In the genomic region with DNA sequence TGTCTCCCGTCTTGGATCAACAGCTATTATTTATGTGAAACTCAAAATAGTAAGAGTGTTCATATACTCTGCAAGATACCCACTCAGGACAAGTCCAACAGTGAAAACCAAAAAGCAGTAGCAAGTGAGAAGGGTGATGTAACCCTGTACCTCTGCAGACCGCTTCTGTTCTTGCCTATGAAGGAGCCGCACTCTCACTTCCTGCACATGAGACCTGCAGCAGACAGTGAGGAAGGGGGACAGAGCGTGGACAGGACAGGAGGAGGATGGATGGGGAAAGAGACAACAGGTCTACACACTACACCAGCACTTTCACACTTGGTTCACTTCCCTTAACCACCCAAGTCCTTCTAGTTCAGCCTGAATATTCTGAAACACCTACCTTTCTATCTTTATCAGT, we compare ENCODE assay signal across 31 mouse cellular contexts.
"Had no signal": no experiment of that assay in that cellular context is flagged by ENCODE, and none has a peak within 500 bp of the region (broad histone marks: within the 10 kb centered on the region; RNA-seq: fewer than 3 reads in every experiment).

No protein-coding gene starts in this region.

- H3K4me1 ChIP-seq: limb, embryonic 10.5 days; limb, embryonic 12.5 days; limb, embryonic 13.5 days; limb, embryonic 15.5 days; liver, embryonic 12.5 days; lung, embryonic 15.5 days; midbrain, embryonic 12.5 days; midbrain, embryonic 13.5 days; midbrain, embryonic 15.5 days; neural tube, embryonic 12.5 days had no signal

- H3K4me3 ChIP-seq: left cerebral cortex, adult 2 months; limb, embryonic 10.5 days; limb, embryonic 12.5 days; limb, embryonic 13.5 days; limb, embryonic 15.5 days; liver, embryonic 12.5 days; liver, embryonic 13.5 days; liver, embryonic 15.5 days; lung, embryonic 15.5 days; megakaryocyte, embryonic 14.5 days; midbrain, embryonic 12.5 days; midbrain, embryonic 13.5 days; midbrain, embryonic 15.5 days; myocyte; neural tube, embryonic 12.5 days had no signal

- H3K9ac ChIP-seq: limb, embryonic 12.5 days; limb, embryonic 13.5 days; limb, embryonic 15.5 days; liver, embryonic 12.5 days; liver, embryonic 13.5 days; liver, embryonic 14.5 days; liver, embryonic 15.5 days; liver, postnatal 0 days; lung, embryonic 14.5 days; lung, embryonic 15.5 days; midbrain, embryonic 12.5 days; midbrain, embryonic 13.5 days; midbrain, embryonic 15.5 days; neural tube, embryonic 12.5 days had no signal

- DNase-seq: left cerebral cortex, postnatal 4 days; liver; liver, embryonic 13.5 days; liver, postnatal 0 days; lung, adult 18-20 months; lung, adult 2 months; lung, embryonic 14.5 days; lung, postnatal 10 days; lung, postnatal 14 days; lung, postnatal 36 days; lung, postnatal 4 days; midbrain, embryonic 14.5 days had no signal

- H3K27me3 ChIP-seq: limb, embryonic 12.5 days; limb, embryonic 13.5 days; limb, embryonic 15.5 days; liver, embryonic 12.5 days; liver, embryonic 13.5 days; liver, embryonic 15.5 days; lung, embryonic 15.5 days; megakaryocyte, embryonic 14.5 days; midbrain, embryonic 12.5 days; midbrain, embryonic 13.5 days; midbrain, embryonic 15.5 days; neural tube, embryonic 12.5 days had no signal

- H3K4me2 ChIP-seq: limb, embryonic 12.5 days; limb, embryonic 13.5 days; limb, embryonic 15.5 days; liver, embryonic 11.5 days; liver, embryonic 12.5 days; liver, embryonic 13.5 days; liver, embryonic 15.5 days; lung, embryonic 14.5 days; lung, embryonic 15.5 days; midbrain, embryonic 12.5 days; midbrain, embryonic 13.5 days; midbrain, embryonic 15.5 days; neural tube, embryonic 12.5 days had no signal

- H3K9me3 ChIP-seq: limb, embryonic 10.5 days; limb, embryonic 12.5 days; limb, embryonic 13.5 days; limb, embryonic 15.5 days; liver, embryonic 12.5 days; liver, embryonic 13.5 days; liver, embryonic 15.5 days; lung, embryonic 15.5 days; megakaryocyte, embryonic 14.5 days; midbrain, embryonic 12.5 days; midbrain, embryonic 13.5 days; midbrain, embryonic 15.5 days; neural tube, embryonic 12.5 days had no signal

- ATAC-seq: liver, embryonic 12.5 days; liver, postnatal 0 days; lung, postnatal 0 days; midbrain, embryonic 13.5 days; midbrain, embryonic 15.5 days; midbrain, embryonic 16.5 days had no signal

- H3K27ac ChIP-seq: left cerebral cortex, adult 2 months; limb, embryonic 10.5 days; limb, embryonic 12.5 days; limb, embryonic 13.5 days; limb, embryonic 15.5 days; liver, embryonic 12.5 days; liver, embryonic 13.5 days; liver, embryonic 14.5 days; liver, embryonic 15.5 days; lung, embryonic 15.5 days; macrophage; midbrain, embryonic 12.5 days; midbrain, embryonic 13.5 days; midbrain, embryonic 15.5 days; neural tube, embryonic 12.5 days had no signal
